Mouse (Mus musculus): ENCODE data around the gene Fam180a.
A peak's percentile ranks its signal among the peaks of the same experiment; 100 is the strongest.
"Not testable (repeated sequence)": the region's sequence is repeated elsewhere in the genome, so short reads cannot be mapped to it uniquely, and the experiment has no call there.

Fam180a gene

GRCm38 (mm10) chr6:35326111-35326515 is at the start of gene Fam180a:
Gene Fam180a (minus strand): TSS chr6:35326141.
- no peak for DNase-seq (ENCODE audit: low read depth, low spot score)

- no peak for DNase-seq (ENCODE audit: low read depth, low spot score)
Measured at GRCm38 (mm10) chr6:35374052-35374451, 48.1 kb upstream of the Fam180a start.

- DNase-seq (ENCODE audit: low read depth, low spot score): no peak
Measured at GRCm38 (mm10) chr6:35370356-35370755, 44.4 kb upstream of the Fam180a start.

- not testable (repeated sequence) for DNase-seq (ENCODE audit: low read depth, low spot score)
Measured at GRCm38 (mm10) chr6:35369578-35370282, 43.8 kb upstream of the Fam180a start.

GRCm38 (mm10) chr6:35362596-35362995 is 36.7 kb upstream of the Fam180a start:
- no peak for DNase-seq (ENCODE audit: low read depth, low spot score)

- no peak for DNase-seq (ENCODE audit: low read depth, low spot score)
Measured at GRCm38 (mm10) chr6:35355320-35355719, 29.4 kb upstream of the Fam180a start.

- no peak for DNase-seq (ENCODE audit: low read depth, low spot score)
Measured at GRCm38 (mm10) chr6:35354622-35354998, 28.7 kb upstream of the Fam180a start.

GRCm38 (mm10) chr6:35353846-35354621 is 28.1 kb upstream of the Fam180a start:
- no peak for DNase-seq (ENCODE audit: low read depth, low spot score)

GRCm38 (mm10) chr6:35353416-35353815 is 27.5 kb upstream of the Fam180a start:
- DNase-seq (ENCODE audit: low read depth, low spot score): no peak

- no peak for DNase-seq (ENCODE audit: low read depth, low spot score)
Measured at GRCm38 (mm10) chr6:35352867-35353266, 26.9 kb upstream of the Fam180a start.

- DNase-seq (ENCODE audit: low read depth, low spot score): no peak
Measured at GRCm38 (mm10) chr6:35351826-35352225, 25.9 kb upstream of the Fam180a start.

GRCm38 (mm10) chr6:35349784-35350183 is 23.8 kb upstream of the Fam180a start:
- no peak for DNase-seq (ENCODE audit: low read depth, low spot score)

- no peak for DNase-seq (ENCODE audit: low read depth, low spot score)
Measured at GRCm38 (mm10) chr6:35338640-35339039, 12.7 kb upstream of the Fam180a start.

GRCm38 (mm10) chr6:35337836-35338235 is 11.9 kb upstream of the Fam180a start:
- DNase-seq (ENCODE audit: low read depth, low spot score): no peak

GRCm38 (mm10) chr6:35335452-35335851 is 9.5 kb upstream of the Fam180a start:
- DNase-seq (ENCODE audit: low read depth, low spot score): no peak

GRCm38 (mm10) chr6:35334278-35334677 is 8.3 kb upstream of the Fam180a start:
- peak; percentile 17 for DNase-seq (ENCODE audit: low read depth, low spot score)

GRCm38 (mm10) chr6:35333632-35334031 is 7.7 kb upstream of the Fam180a start:
- no peak for DNase-seq (ENCODE audit: low read depth, low spot score)

- DNase-seq (ENCODE audit: low read depth, low spot score): no peak
Measured at GRCm38 (mm10) chr6:35330834-35331233, 4.9 kb upstream of the Fam180a start.

GRCm38 (mm10) chr6:35329956-35330355 is 4.0 kb upstream of the Fam180a start:
- no peak for DNase-seq (ENCODE audit: low read depth, low spot score)

- no peak for DNase-seq (ENCODE audit: low read depth, low spot score)
Measured at GRCm38 (mm10) chr6:35324306-35324705, 1.6 kb downstream of the Fam180a start.

GRCm38 (mm10) chr6:35323046-35323445 is 2.9 kb downstream of the Fam180a start:
- DNase-seq (ENCODE audit: low read depth, low spot score): no peak

- no peak for DNase-seq (ENCODE audit: low read depth, low spot score)
Measured at GRCm38 (mm10) chr6:35321105-35321504, 4.8 kb downstream of the Fam180a start.

GRCm38 (mm10) chr6:35319850-35320249 is 6.1 kb downstream of the Fam180a start:
- no peak for DNase-seq (ENCODE audit: low read depth, low spot score)

All from c-Kit-negative CD71-positive TER-119-positive erythroid progenitor cells, embryonic 14.5 days (primary cell).